Mouse (Mus musculus): ENCODE results near the gene Itgbl1. TPM values are rescaled to one million over a fixed set of nuclear protein-coding genes. Genes with fewer than 3 reads are reported as not detected.
A peak's percentile ranks its signal among the peaks of the same experiment; 100 is the strongest.
"Not testable (repeated sequence)": the region's sequence is repeated elsewhere in the genome, so short reads cannot be mapped to it uniquely, and the experiment has no call there.

The Itgbl1 gene
- 3.1 and 4.3 TPM in 2 replicates for polyA plus RNA-seq (2014; fragmentation: Nextera tagmentation; extraction: Ambion mirVana)

DNA sequence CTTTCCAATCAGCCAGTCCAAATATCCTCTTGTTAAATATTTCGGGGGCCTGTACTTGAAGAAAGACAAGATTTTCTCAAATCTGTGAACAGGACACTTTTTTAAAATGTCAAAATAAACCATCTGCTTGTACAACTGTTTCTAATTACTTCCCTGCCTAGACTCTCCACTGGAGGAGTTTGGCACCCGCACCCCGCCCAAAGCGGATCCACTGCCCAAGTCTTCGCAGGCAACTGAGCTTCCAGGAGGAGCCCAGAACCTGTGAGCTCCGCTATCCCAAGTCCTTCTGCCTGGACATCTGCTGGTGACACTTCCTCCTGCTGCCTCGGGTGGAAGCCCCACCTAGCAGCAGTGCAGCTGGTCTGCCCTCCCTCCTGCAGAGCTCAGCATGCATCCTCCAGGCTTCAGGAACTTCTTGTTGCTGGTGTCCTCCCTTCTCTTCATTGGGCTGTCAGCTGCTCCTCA lies at the start of gene Itgbl1:
Gene Itgbl1, plus strand, starts transcription at position 51 of the 465 bp plus-strand sequence.
- Histone ChIP-seq H3K4me3 (ENCODE audit: low read depth, low read length) (no peak within 1 kb of the TSS), H3K27me3 (replicated peaks; ENCODE audit: control insufficient read depth, insufficient read depth, low read length) (no peaks in the 10 kb centered on the region), H3K9ac (ENCODE audit: low read length) (no peak within 1 kb of the TSS), H3K9me3 (replicated peaks; ENCODE audit: control insufficient read depth, low read length) (no peaks in the 10 kb centered on the region), H3K4me1 (ENCODE audit: control insufficient read depth, insufficient read depth, low read length) (peaks cover 14% of the 10 kb centered on the region), H3K27ac (ENCODE audit: low read depth, low read length) (peak within 1 kb of the TSS; percentile 55; the same call in 1 of the 2 replicates), H3K36me3 (ENCODE audit: control insufficient read depth, insufficient read depth, low read length) (no peaks in the 10 kb centered on the region), H3K4me2 (ENCODE audit: low read length) (no peak within 1 kb of the TSS)
- peak; percentile 71 for DNase-seq (ENCODE audit: low spot score)
- WGBS: 27% methylated on average over 7 of the region's 7 CpGs
- peak; percentile 83 for ATAC-seq

DNA sequence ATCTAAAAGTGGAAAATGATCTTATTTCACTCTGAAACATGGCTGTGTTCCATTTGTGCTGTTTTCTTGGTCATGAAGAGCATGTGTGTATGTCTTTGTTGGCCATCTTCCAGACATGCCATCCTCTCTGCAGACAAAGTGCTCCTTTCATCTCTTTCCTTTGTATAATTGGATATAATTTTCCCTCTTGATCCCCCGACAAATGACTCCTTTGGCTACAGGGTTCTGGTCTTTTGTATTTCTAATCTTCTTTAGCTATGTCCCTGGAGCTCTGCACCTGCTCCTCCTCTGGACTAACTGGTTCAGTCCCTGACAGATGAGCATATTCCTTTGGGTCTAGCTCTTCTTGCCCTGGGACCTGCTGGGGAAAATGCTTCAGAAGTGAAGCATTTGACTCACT lies 36.8 kb upstream of the Itgbl1 start:
- H3K9me3 ChIP-seq (replicated peaks; ENCODE audit: control insufficient read depth, low read length): no peaks in the 10 kb centered on the region
- no peaks in the 10 kb centered on the region for H3K27me3 ChIP-seq (replicated peaks; ENCODE audit: control insufficient read depth, insufficient read depth, low read length)
- peaks cover 5% of the 10 kb centered on the region; the same call in 1 of the 2 replicates for H3K4me1 ChIP-seq (ENCODE audit: control insufficient read depth, insufficient read depth, low read length)
- H3K9ac ChIP-seq (ENCODE audit: low read length): no peak overlapping the region
- no peak overlapping the region for H3K27ac ChIP-seq (ENCODE audit: low read depth, low read length)
- 3% methylated on average over 1 of the region's 1 CpGs for WGBS
- no peak overlapping the region for H3K4me2 ChIP-seq (ENCODE audit: low read length)
- no peaks in the 10 kb centered on the region for H3K36me3 ChIP-seq (ENCODE audit: control insufficient read depth, insufficient read depth, low read length)
- H3K4me3 ChIP-seq (ENCODE audit: low read depth, low read length): no peak overlapping the region
- DNase-seq (ENCODE audit: low spot score) (peak; percentile 65), ATAC-seq (peak; percentile 17; the same call in 1 of the 2 replicates)

DNA sequence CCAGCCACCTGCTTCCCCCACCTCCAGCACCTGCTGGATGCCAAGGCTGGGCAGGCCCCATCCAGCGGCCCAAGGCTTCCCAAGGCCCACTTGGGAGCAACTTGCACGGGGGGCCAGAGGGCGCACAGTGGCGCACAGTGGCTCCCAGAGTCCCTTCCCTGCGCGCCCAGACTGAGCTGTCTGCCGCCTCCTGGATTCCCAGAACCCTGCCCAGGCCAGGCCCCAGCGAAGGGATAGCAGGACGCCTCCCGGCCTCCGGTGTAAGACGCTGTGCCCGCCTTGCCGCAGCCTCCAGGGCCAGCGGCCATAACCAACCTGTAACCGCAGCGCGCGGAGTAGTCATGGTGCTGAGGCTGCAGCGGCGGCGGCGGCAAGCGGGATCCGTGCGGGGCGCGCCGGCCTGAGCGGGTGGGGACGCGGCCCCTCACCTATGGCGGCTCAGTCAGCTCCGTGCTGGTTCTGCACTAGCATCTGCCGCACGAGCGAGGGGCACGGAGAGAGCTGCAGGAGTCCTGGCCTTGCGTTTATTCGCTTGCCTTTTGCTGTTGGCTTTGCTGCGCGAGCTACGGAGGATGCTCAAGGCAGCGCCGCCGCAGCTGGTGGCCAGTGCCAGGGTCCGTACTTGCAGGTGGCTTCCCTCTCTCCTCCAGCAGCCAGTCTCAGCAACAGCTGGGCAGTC lies 33.1 kb upstream of the Itgbl1 start, which contains the start of gene Nalcn:
Gene Nalcn, minus strand, starts transcription at position 644 of the 679 bp plus-strand sequence.
- ATAC-seq (peak; percentile 90), DNase-seq (ENCODE audit: low spot score) (peak; percentile 72)
- Histone ChIP-seq H3K4me1 (ENCODE audit: control insufficient read depth, insufficient read depth, low read length) (peaks cover 5% of the 10 kb centered on the region; the same call in 1 of the 2 replicates), H3K36me3 (ENCODE audit: control insufficient read depth, insufficient read depth, low read length) (no peaks in the 10 kb centered on the region), H3K4me3 (ENCODE audit: low read depth, low read length) (peak within 1 kb of the TSS; percentile 59), H3K27me3 (replicated peaks; ENCODE audit: control insufficient read depth, insufficient read depth, low read length) (no peaks in the 10 kb centered on the region), H3K27ac (ENCODE audit: low read depth, low read length) (peak within 1 kb of the TSS; percentile 72), H3K4me2 (ENCODE audit: low read length) (peak within 1 kb of the TSS; percentile 79), H3K9ac (ENCODE audit: low read length) (peak within 1 kb of the TSS; percentile 84), H3K9me3 (replicated peaks; ENCODE audit: control insufficient read depth, low read length) (no peaks in the 10 kb centered on the region)
- WGBS: under 1% methylated on average over 47 of the region's 47 CpGs

DNA sequence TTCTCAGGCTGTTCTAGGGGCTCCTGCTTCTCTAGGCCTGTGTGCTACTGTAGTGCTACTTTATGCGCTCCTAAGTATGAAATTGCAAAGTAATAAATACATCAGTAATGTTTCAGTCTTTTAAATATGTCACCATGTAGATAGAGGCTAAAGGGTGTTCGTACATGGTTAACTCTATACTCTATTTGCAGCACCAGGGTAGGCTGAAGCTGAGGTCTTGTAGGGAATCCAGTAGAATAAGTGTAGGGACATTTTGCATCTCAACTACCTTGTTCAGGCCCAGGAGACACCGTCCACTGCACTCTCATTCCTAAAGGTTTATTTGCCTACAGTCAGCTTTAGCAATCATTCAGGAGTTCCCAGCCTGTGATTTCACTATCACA lies 32.6 kb upstream of the Itgbl1 start:
- Histone ChIP-seq H3K27me3 (replicated peaks; ENCODE audit: control insufficient read depth, insufficient read depth, low read length) (no peaks in the 10 kb centered on the region), H3K27ac (ENCODE audit: low read depth, low read length) (peak overlapping the region; percentile 72; the same call in 1 of the 2 replicates), H3K9ac (ENCODE audit: low read length) (peak overlapping the region; percentile 84), H3K4me3 (ENCODE audit: low read depth, low read length) (peak overlapping the region; percentile 59), H3K4me1 (ENCODE audit: control insufficient read depth, insufficient read depth, low read length) (peaks cover 5% of the 10 kb centered on the region; the same call in 1 of the 2 replicates), H3K36me3 (ENCODE audit: control insufficient read depth, insufficient read depth, low read length) (no peaks in the 10 kb centered on the region), H3K4me2 (ENCODE audit: low read length) (peak overlapping the region; percentile 79), H3K9me3 (replicated peaks; ENCODE audit: control insufficient read depth, low read length) (no peaks in the 10 kb centered on the region)
- ATAC-seq (no peak; the same call in 1 of the 2 replicates), DNase-seq (ENCODE audit: low spot score) (no peak)
- 50% methylated on average over 3 of the region's 3 CpGs for WGBS

DNA sequence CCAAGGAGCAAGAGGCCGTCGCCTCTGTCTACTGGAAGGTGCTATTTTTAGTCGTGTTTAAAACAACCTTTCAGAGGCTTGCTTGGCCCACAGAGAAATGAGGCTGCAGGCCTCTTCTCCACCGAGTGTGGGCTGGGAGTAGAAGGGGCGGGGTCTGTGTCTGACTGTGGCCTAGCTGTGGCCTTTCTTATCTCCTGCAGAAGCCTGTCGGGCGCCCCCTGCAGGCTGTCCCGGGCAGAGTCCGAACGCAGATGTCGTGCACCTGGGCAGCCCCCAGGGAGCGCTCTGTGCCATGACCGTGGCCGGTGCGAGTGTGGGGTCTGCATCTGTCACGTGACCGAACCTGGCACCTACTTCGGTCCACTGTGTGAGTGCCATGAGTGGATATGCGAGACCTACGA lies 1.3 kb downstream of the Itgbl1 start:
- no peak overlapping the region for H3K27ac ChIP-seq (ENCODE audit: low read depth, low read length)
- H3K4me3 ChIP-seq (ENCODE audit: low read depth, low read length): no peak overlapping the region
- 16% methylated on average over 20 of the region's 20 CpGs for WGBS
- no peaks in the 10 kb centered on the region for H3K9me3 ChIP-seq (replicated peaks; ENCODE audit: control insufficient read depth, low read length)
- ATAC-seq (peak; percentile 88), DNase-seq (ENCODE audit: low spot score) (peak; percentile 82)
- H3K4me1 ChIP-seq (ENCODE audit: control insufficient read depth, insufficient read depth, low read length): peaks cover 14% of the 10 kb centered on the region
- H3K9ac ChIP-seq (ENCODE audit: low read length): no peak overlapping the region
- H3K36me3 ChIP-seq (ENCODE audit: control insufficient read depth, insufficient read depth, low read length): no peaks in the 10 kb centered on the region
- no peaks in the 10 kb centered on the region for H3K27me3 ChIP-seq (replicated peaks; ENCODE audit: control insufficient read depth, insufficient read depth, low read length)
- H3K4me2 ChIP-seq (ENCODE audit: low read length): peak overlapping the region; percentile 23

DNA sequence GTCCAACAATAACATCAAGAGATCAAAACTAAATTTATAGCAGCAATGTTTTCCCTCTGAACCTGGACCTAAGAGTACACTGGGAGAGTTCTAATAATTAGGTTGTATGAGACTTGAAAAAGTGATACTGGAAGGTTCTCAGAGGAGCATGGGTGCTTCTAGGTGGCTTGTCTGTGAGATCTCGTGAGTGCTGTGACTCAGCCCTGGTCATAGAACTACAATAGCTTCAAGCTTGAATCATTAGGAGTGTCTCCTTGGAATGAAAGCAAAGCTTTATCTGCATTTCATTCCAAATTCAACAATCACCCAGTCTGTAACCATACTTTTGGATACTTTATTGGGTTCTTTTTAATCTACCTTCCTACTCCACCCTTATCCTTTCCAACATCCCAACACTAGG lies 2.6 kb downstream of the Itgbl1 start:
- Histone ChIP-seq H3K27me3 (replicated peaks; ENCODE audit: control insufficient read depth, insufficient read depth, low read length) (no peaks in the 10 kb centered on the region), H3K9ac (ENCODE audit: low read length) (no peak overlapping the region), H3K9me3 (replicated peaks; ENCODE audit: control insufficient read depth, low read length) (no peaks in the 10 kb centered on the region), H3K36me3 (ENCODE audit: control insufficient read depth, insufficient read depth, low read length) (no peaks in the 10 kb centered on the region), H3K4me1 (ENCODE audit: control insufficient read depth, insufficient read depth, low read length) (peaks cover 14% of the 10 kb centered on the region), H3K4me3 (ENCODE audit: low read depth, low read length) (no peak overlapping the region), H3K27ac (ENCODE audit: low read depth, low read length) (no peak overlapping the region), H3K4me2 (ENCODE audit: low read length) (no peak overlapping the region)
- DNase-seq (ENCODE audit: low spot score): no peak
- ATAC-seq: no peak
- WGBS: 78% methylated on average over 1 of the region's 1 CpGs

DNA sequence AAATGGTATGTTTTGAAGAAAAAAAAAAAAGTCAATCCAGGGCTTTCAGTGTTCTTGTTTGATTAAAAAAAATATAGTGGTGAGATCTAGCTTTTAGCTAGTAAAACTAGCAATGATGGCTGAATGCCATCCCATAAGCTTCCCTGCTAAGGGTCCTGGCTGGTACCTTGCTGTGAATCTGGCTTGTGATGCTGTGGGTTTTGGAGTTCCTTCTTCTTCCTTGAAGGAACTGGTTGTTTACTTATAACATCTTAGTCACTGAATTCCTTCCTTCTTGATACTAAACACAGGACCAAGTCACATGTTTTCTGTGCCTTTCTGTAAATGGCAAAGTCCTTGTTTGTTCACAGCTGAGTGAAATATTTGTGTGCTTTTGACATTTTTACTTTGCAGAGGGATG lies 3.4 kb downstream of the Itgbl1 start:
- H3K9ac ChIP-seq (ENCODE audit: low read length): no peak overlapping the region
- no peaks in the 10 kb centered on the region for H3K36me3 ChIP-seq (ENCODE audit: control insufficient read depth, insufficient read depth, low read length)
- DNase-seq (ENCODE audit: low spot score) (no peak), ATAC-seq (no peak)
- H3K4me1 ChIP-seq (ENCODE audit: control insufficient read depth, insufficient read depth, low read length): peaks cover 14% of the 10 kb centered on the region
- no peak overlapping the region for H3K4me2 ChIP-seq (ENCODE audit: low read length)
- no peak overlapping the region for H3K4me3 ChIP-seq (ENCODE audit: low read depth, low read length)
- no peaks in the 10 kb centered on the region for H3K9me3 ChIP-seq (replicated peaks; ENCODE audit: control insufficient read depth, low read length)
- no peaks in the 10 kb centered on the region for H3K27me3 ChIP-seq (replicated peaks; ENCODE audit: control insufficient read depth, insufficient read depth, low read length)
- H3K27ac ChIP-seq (ENCODE audit: low read depth, low read length): no peak overlapping the region

DNA sequence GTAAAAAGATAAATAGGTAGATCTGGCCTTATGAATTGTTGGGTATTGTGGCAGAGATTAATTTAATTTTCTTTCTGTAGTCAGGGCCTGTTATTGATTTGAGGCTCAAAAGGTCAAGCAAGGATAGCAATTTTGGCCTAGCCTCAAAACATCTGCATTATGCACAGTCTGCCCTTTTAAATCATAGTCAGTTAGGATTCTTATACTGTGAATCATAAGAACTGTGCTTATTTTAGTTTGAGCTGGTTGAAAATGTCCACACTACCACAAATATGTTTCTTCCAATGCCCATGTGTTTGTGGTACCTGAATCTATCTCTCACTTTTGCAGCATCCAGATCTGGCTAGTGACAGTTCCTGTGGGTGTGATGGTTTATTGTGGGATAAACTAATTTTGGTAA lies 4.7 kb downstream of the Itgbl1 start:
- Histone ChIP-seq H3K4me1 (ENCODE audit: control insufficient read depth, insufficient read depth, low read length) (peaks cover 13% of the 10 kb centered on the region), H3K36me3 (ENCODE audit: control insufficient read depth, insufficient read depth, low read length) (no peaks in the 10 kb centered on the region), H3K4me2 (ENCODE audit: low read length) (no peak overlapping the region), H3K9me3 (replicated peaks; ENCODE audit: control insufficient read depth, low read length) (no peaks in the 10 kb centered on the region), H3K4me3 (ENCODE audit: low read depth, low read length) (no peak overlapping the region), H3K27me3 (replicated peaks; ENCODE audit: control insufficient read depth, insufficient read depth, low read length) (no peaks in the 10 kb centered on the region), H3K9ac (ENCODE audit: low read length) (no peak overlapping the region), H3K27ac (ENCODE audit: low read depth, low read length) (no peak overlapping the region)
- ATAC-seq: no peak
- DNase-seq (ENCODE audit: low spot score): no peak

DNA sequence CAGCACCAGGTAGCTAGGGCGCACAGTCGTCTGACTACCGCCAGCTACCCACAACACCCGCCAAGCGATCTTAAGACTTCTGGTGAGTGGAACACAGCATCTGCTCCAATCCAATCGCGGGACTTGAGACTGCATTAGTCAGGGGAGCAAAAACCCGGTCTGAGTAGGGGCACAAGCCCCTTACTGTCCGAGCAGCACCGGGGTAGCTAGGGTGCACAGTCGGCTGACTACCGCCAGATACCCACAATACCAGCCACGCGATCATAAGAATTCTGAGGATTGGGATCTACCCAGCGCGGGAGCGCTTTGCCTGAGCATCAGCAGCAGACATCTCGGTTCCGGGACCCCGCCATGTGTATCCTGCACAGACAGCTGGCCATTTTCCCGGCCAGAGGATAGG lies 11.3 kb downstream of the Itgbl1 start:
- not testable (repeated sequence) for H3K4me3 ChIP-seq (ENCODE audit: low read depth, low read length); H3K4me1 ChIP-seq (ENCODE audit: control insufficient read depth, insufficient read depth, low read length); H3K4me2 ChIP-seq (ENCODE audit: low read length); H3K9ac ChIP-seq (ENCODE audit: low read length); H3K36me3 ChIP-seq (ENCODE audit: control insufficient read depth, insufficient read depth, low read length); DNase-seq (ENCODE audit: low spot score); H3K9me3 ChIP-seq (replicated peaks; ENCODE audit: control insufficient read depth, low read length); H3K27ac ChIP-seq (ENCODE audit: low read depth, low read length); H3K27me3 ChIP-seq (replicated peaks; ENCODE audit: control insufficient read depth, insufficient read depth, low read length); ATAC-seq
- WGBS: 90% methylated on average over 21 of the region's 21 CpGs

Data from forebrain, embryonic 14.5 days (tissue).